ENCODE assay signal across 8 mouse cellular contexts in the genomic region with DNA sequence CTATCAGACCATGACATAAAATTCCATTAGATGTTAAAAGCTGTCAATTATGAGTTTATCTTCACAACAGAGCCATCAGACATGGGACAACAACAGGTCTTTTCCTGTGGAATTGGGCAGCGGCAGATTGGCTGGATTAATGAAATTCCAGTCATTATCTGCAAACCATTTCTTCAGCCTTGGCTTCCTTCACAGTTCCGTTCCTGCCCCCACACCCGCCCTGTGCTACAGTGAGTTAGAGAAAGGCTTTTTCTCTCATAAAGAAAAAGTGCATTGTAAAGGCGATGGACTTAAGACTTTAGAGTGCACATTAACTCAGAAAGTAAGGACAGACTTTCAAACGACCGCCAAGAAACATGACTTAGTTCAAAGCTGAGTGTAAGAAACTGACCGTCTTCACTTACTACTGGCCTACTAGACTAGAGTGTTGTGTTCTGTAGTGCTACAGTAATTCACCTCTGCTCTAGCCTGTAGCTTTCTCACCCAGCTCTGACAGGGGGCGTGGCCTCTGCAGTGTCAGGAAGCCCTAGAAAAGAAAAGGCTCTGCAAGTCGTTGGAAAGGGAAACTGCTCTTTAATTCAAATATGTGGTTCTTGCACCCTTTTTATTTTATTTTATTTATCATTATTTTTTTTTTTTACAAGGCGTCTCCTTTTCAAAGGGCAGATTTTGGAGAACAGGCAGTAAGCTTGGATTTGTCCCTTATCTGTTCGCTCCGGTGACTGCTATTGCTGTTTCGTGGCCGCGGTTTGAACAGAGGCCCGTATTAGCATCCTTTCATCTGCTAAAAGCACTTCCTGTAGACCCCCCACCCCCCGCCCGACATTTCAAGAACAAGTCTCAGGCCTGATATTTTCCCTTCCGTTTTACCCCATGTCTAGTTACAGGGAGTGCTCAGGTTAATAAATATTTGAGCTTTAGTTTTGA. TPM values are rescaled to one million over a fixed set of nuclear protein-coding genes. Genes with fewer than 3 reads are reported as not detected.
DNase-seq lines count a peak whose midpoint lies in the region; ATAC-seq and TF ChIP-seq lines count a peak whose summit lies in the region.

No protein-coding gene starts in this region.

- peak; percentile 45; the same call in 1 of the 2 replicates for ATAC-seq in intestine, postnatal 0 days
- ATAC-seq in lung, postnatal 0 days, result no peak

- H3K27me3 ChIP-seq in E14TG2a.4 (ENCODE audit: insufficient read depth, low read length), result no peaks in the 10 kb centered on the region
- H3K27me3 ChIP-seq in intestine, postnatal 0 days (replicated peaks; ENCODE audit: control insufficient read depth, insufficient read depth, low read length), result no peaks in the 10 kb centered on the region
- H3K27me3 ChIP-seq in lung, postnatal 0 days (replicated peaks; ENCODE audit: insufficient read depth, low read length), result no peaks in the 10 kb centered on the region

- no peak for TF ChIP-seq EP300 in lung, postnatal 0 days (IDR thresholded peaks at IDR 0.05)

- H3K36me3 ChIP-seq in E14TG2a.4 (ENCODE audit: insufficient read depth, low read length), result no peaks in the 10 kb centered on the region
- no peaks in the 10 kb centered on the region for H3K36me3 ChIP-seq in intestine, postnatal 0 days (ENCODE audit: control insufficient read depth, insufficient read depth)
- no peaks in the 10 kb centered on the region for H3K36me3 ChIP-seq in lung, postnatal 0 days (ENCODE audit: insufficient read depth, low read length)

- H3K27ac ChIP-seq in intestine, postnatal 0 days (ENCODE audit: low read depth, low read length), result no peak overlapping the region
- no peak overlapping the region for H3K27ac ChIP-seq in lung, postnatal 0 days (ENCODE audit: low read length)

- H3K4me2 ChIP-seq in intestine, postnatal 0 days (replicated peaks; ENCODE audit: low read depth), result peak overlapping the region; percentile 51
- peak overlapping the region; percentile 41 for H3K4me2 ChIP-seq in lung, postnatal 0 days (replicated peaks; ENCODE audit: low read depth, low read length)

- 48% methylated on average over 19 of the region's 19 CpGs for WGBS in intestine, postnatal 0 days
- WGBS in lung, postnatal 0 days, result 34% methylated on average over 19 of the region's 19 CpGs

- no peak overlapping the region for H3K9ac ChIP-seq in intestine, postnatal 0 days (ENCODE audit: low read depth, low read length)
- no peak overlapping the region for H3K9ac ChIP-seq in lung, postnatal 0 days (replicated peaks; ENCODE audit: low read depth)

- no peaks in the 10 kb centered on the region for H3K9me3 ChIP-seq in E14TG2a.4 (ENCODE audit: low read length)
- no peaks in the 10 kb centered on the region for H3K9me3 ChIP-seq in intestine, postnatal 0 days (ENCODE audit: control insufficient read depth)
- H3K9me3 ChIP-seq in lung, postnatal 0 days (ENCODE audit: low read length), result no peaks in the 10 kb centered on the region

- H3K4me3 ChIP-seq in E14TG2a.4 (replicated peaks; ENCODE audit: low read length), result peak overlapping the region; percentile 46; the same call in 1 of the 2 replicates
- peak overlapping the region; percentile 13 for H3K4me3 ChIP-seq in intestine, postnatal 0 days (ENCODE audit: low read depth, low read length)
- H3K4me3 ChIP-seq in lung, postnatal 0 days (ENCODE audit: low read depth, low read length), result 0 out of 2 replicates have a peak overlapping the region, but pooled peaks have one; percentile 12

- DNase-seq in T-cell, adult 2 months (ENCODE audit: low spot score), result peak; percentile 15
- peak; percentile 37 to 41 for DNase-seq in heart, adult 18-20 months
- DNase-seq in lung, postnatal 0 days (ENCODE audit: low spot score), result peak; percentile 17
- peak; percentile 7 to 15 for DNase-seq in thymus, postnatal 10 days (ENCODE audit: low spot score in 2 of 2)
- no peak for DNase-seq in cerebellum, adult 11 months
- no peak for DNase-seq in urinary bladder, adult 18-20 months (ENCODE audit: low spot score in 2 of 2)

- peaks cover 17% of the 10 kb centered on the region for H3K4me1 ChIP-seq in E14TG2a.4 (replicated peaks; ENCODE audit: low read depth, low read length)
- H3K4me1 ChIP-seq in intestine, postnatal 0 days (replicated peaks; ENCODE audit: control insufficient read depth, insufficient read depth, low read length), result no peaks in the 10 kb centered on the region
- H3K4me1 ChIP-seq in lung, postnatal 0 days (ENCODE audit: insufficient read depth, low read depth, low read length), result no peaks in the 10 kb centered on the region

- no peak for TF ChIP-seq CTCF in E14TG2a.4 (conservative IDR thresholded peaks at IDR 0.05; ENCODE audit: low read length)
- TF ChIP-seq CTCF in intestine, postnatal 0 days (IDR thresholded peaks at IDR 0.05; ENCODE audit: low read depth), result no peak
- TF ChIP-seq CTCF in lung, postnatal 0 days (IDR thresholded peaks at IDR 0.05), result no peak

RNA-seq across cellular contexts. Expression of a gene that starts 33.2 kb away (rescaled TPM):
- total RNA-seq in heart, adult 18-20 months (2021), result not detected
- polyA plus RNA-seq in intestine, postnatal 0 days (2015; fragmentation: Nextera tagmentation; extraction: Ambion mirVana), result not detected in 2 replicates
- polyA plus RNA-seq in lung, postnatal 0 days (2015; fragmentation: Nextera tagmentation; extraction: Ambion mirVana), result not detected in 2 replicates

Comparison
In these comparisons a context has a peak if more than half of its experiments do, and no peak if none do; other contexts are left out.
1. DNase-seq: peak in T-cell, adult 2 months (single experiment), heart, adult 18-20 months (2 of 2), lung, postnatal 0 days (single experiment) and thymus, postnatal 10 days (2 of 2); none in cerebellum, adult 11 months (single experiment) and urinary bladder, adult 18-20 months (0 of 2).
2. Peak in every context shown above with its lines, with median percentiles within 50 percentile points of each other: H3K4me3 ChIP-seq.